Mouse (Mus musculus) bone marrow macrophage, adult 2 months (primary cell): Measurements from ENCODE around the gene Gm6588.

Source experiments
- CTCF ChIP-seq: IDR thresholded peaks from 2 replicates; pipeline ENCODE4 v1.5.1; 2012; ENCODE audit warnings: low read depth, mild to moderate bottlenecking, low read length, moderate library complexity
- POLR2A ChIP-seq: IDR thresholded peaks from 2 replicates; pipeline ENCODE4 v1.6.1; 2012; ENCODE audit warnings: mild to moderate bottlenecking, low read depth, low read length, borderline replicate concordance

DNA sequence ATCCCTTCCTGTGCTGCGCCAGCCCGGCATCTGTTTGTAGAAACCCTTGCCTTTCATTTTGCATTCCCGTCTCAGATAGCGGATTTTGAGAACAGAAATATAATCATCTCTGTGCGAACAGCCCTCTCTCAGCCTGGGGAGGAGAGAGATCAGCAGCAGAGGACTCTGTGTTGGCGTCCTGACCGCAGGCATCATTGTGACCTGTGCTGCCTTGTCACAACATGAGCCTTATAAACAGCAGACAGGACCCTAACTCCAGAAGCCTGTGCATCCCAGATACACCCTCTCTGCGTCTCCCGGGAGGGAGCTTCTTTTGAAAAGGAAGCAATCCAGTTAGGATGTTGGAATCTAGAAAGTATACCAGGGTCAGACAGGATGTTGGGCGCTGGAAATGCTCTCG lies 38.2 kb upstream of the Gm6588 start:
- TF ChIP-seq CTCF (no peak), POLR2A (no peak)
